Mouse (Mus musculus) neural tube, embryonic 15.5 days (tissue): ENCODE results near the gene 4930583I09Rik. TPM values are rescaled to one million over a fixed set of nuclear protein-coding genes. Genes with fewer than 3 reads are reported as not detected.

Experiments
- ATAC-seq: fragments of 200-750 bp; cut with Nextera tagmentation; 2 replicates; pipeline ENCODE4 v1.8.0; 2017; ENCODE audit warnings: mild to moderate bottlenecking, moderate TSS enrichment, moderate library complexity; ENCODE audit not compliant: low FRiP score
- H3K27ac ChIP-seq: fragments of 300-500 bp; sonication (generic); replicated peaks from 2 replicates; pipeline ENCODE4 v1.5.1; 2015; ENCODE audit warnings: mild to moderate bottlenecking, inconsistent platforms
- H3K27me3 ChIP-seq: fragments of 300-500 bp; sonication (generic); replicated peaks from 2 replicates; pipeline ENCODE4 v1.6.1; 2015; ENCODE audit warnings: inconsistent platforms
- H3K36me3 ChIP-seq: fragments of 300-500 bp; sonication (generic); 2 replicates; pipeline ENCODE4 v1.6.1; 2015; ENCODE audit warnings: inconsistent platforms
- H3K4me1 ChIP-seq: fragments of 300-500 bp; sonication (generic); 2 replicates; pipeline ENCODE4 v1.6.1; 2015; ENCODE audit warnings: inconsistent platforms
- H3K4me2 ChIP-seq: fragments of 300-500 bp; sonication (generic); 2 replicates; pipeline ENCODE4 v1.6.1; 2015; ENCODE audit warnings: inconsistent platforms, mild to moderate bottlenecking, moderate library complexity
- H3K4me3 ChIP-seq: fragments of 300-500 bp; sonication (generic); replicated peaks from 2 replicates; pipeline ENCODE4 v1.5.1; 2015; ENCODE audit warnings: mild to moderate bottlenecking, inconsistent platforms
- H3K9ac ChIP-seq: fragments of 300-500 bp; sonication (generic); replicated peaks from 2 replicates; pipeline ENCODE4 v1.6.1; 2015; ENCODE audit warnings: mild to moderate bottlenecking, inconsistent platforms
- H3K9me3 ChIP-seq: fragments of 300-500 bp; sonication (generic); replicated peaks from 2 replicates; pipeline ENCODE4 v1.6.1; 2016; ENCODE audit warnings: inconsistent platforms
- WGBS: fragments of 180-500 bp; shearing (Covaris S2); methylation state at CpG from one replicate; pipeline ENCODE4 v1.1.7; 2015; ENCODE audit warnings: mixed read lengths; 5-methylcytosine and 5-hydroxymethylcytosine counted together
- polyA plus RNA-seq: library from polyadenylated mRNA; unstranded; fragments of >200 nt; fragmentation: Nextera tagmentation; extraction: Ambion mirVana; gene quantifications from 2 replicates; pipeline ENCODE4 v1.2.1, GENCODE M21; 2015

4930583I09Rik gene
- polyA plus RNA-seq, 1 experiment from 2014 or later = not detected

DNA sequence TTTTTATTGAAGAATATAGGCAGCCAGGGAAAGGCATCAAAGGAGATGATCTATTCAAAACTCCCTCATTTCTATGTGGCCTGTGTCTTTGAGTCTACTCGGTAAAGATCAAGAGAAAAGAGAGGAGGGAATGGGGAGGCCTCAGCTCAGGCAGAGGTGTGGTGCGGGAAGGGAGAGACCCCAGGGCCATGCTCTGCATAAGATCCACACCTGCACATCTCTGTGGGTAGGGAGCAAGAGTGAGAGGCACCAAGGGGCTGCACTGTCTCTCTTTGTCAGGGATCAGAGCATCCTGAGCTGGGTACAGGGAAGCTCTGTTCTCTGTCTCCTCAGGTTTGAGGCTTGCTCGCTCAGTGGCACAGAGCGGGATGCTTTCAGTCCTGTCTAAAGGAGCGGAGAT lies 8.4 kb downstream of the 4930583I09Rik start:
- no peaks in the 10 kb centered on the region for H3K36me3 ChIP-seq
- no peak overlapping the region for H3K4me3 ChIP-seq
- ATAC-seq = no peak
- H3K9ac ChIP-seq = no peak overlapping the region
- no peak overlapping the region for H3K27ac ChIP-seq
- H3K27me3 ChIP-seq = no peaks in the 10 kb centered on the region
- H3K4me1 ChIP-seq = no peaks in the 10 kb centered on the region
- 94% methylated on average over 5 of the region's 5 CpGs for WGBS
- no peak overlapping the region for H3K4me2 ChIP-seq
- H3K9me3 ChIP-seq = no peaks in the 10 kb centered on the region

- no peak for ATAC-seq
- H3K4me3 ChIP-seq = no peak overlapping the region
- no peak overlapping the region for H3K27ac ChIP-seq
- H3K4me2 ChIP-seq = no peak overlapping the region
- no peaks in the 10 kb centered on the region for H3K4me1 ChIP-seq
- 65% methylated on average over 4 of the region's 4 CpGs for WGBS
- no peak overlapping the region for H3K9ac ChIP-seq
- H3K9me3 ChIP-seq = no peaks in the 10 kb centered on the region
- no peaks in the 10 kb centered on the region for H3K27me3 ChIP-seq
- H3K36me3 ChIP-seq = no peaks in the 10 kb centered on the region
Measured at GRCm38 (mm10) chr17:64826843-64827242, 9.0 kb downstream of the 4930583I09Rik start.

- Histone ChIP-seq H3K36me3 (no peaks in the 10 kb centered on the region), H3K9ac (no peak overlapping the region), H3K4me1 (no peaks in the 10 kb centered on the region), H3K27me3 (no peaks in the 10 kb centered on the region), H3K27ac (no peak overlapping the region), H3K4me3 (no peak overlapping the region), H3K4me2 (no peak overlapping the region), H3K9me3 (no peaks in the 10 kb centered on the region)
- WGBS = 93% methylated on average over 5 of the region's 5 CpGs
- no peak for ATAC-seq
Measured at GRCm38 (mm10) chr17:64822561-64822960, 13.3 kb downstream of the 4930583I09Rik start.

- Histone ChIP-seq H3K4me2 (no peak overlapping the region), H3K9me3 (no peaks in the 10 kb centered on the region), H3K9ac (no peak overlapping the region), H3K27ac (no peak overlapping the region), H3K4me1 (no peaks in the 10 kb centered on the region), H3K36me3 (no peaks in the 10 kb centered on the region), H3K27me3 (no peaks in the 10 kb centered on the region), H3K4me3 (no peak overlapping the region)
- ATAC-seq = no peak
- 86% methylated on average over 7 of the region's 7 CpGs for WGBS
Measured at GRCm38 (mm10) chr17:64820841-64821593, 14.9 kb downstream of the 4930583I09Rik start.

DNA sequence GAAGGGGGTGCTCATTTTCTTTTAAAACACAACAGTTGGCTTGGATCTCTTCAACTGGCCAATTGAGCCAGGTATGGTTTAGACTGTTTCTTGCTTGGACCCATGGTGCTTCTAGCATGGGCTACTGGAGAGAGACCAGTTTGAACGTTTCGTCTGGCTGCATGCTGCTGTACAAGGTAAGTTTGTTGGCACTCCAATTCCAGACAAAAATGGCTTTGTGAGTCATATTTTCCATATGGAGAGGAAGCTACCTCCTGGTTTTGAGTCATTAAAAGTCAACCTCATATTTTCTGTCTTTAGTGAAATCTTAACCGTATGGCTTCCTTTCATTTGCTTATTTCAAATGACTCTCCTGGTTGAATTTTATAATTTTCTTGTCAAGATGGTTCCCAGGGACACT lies 19.6 kb downstream of the 4930583I09Rik start:
- Histone ChIP-seq H3K4me3 (no peak overlapping the region), H3K36me3 (no peaks in the 10 kb centered on the region), H3K27ac (no peak overlapping the region), H3K9ac (no peak overlapping the region), H3K4me1 (no peaks in the 10 kb centered on the region), H3K27me3 (no peaks in the 10 kb centered on the region), H3K4me2 (no peak overlapping the region), H3K9me3 (no peaks in the 10 kb centered on the region)
- ATAC-seq = no peak
- 98% methylated on average over 3 of the region's 3 CpGs for WGBS

DNA sequence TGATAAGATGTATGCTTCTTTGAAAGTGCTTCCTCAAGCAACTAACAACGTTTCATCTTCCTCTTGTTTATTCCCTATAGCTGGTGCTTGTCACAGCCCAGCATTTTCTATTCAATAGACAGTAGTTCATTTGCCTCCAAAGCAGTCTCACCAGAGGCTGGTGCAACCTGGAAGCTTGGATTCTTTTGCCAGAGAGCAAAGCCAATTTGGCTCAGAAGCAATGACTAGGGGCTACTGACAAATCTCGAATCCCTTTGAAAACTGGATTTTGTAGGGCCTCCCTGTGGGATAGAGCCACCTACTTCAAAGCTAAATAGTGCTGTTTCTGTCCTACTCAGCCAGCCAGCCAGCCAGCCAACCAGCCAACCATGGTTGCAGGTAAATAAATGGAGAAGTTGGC lies 20.1 kb downstream of the 4930583I09Rik start:
- 74% methylated on average over 2 of the region's 2 CpGs for WGBS
- no peak for ATAC-seq
- Histone ChIP-seq H3K4me2 (no peak overlapping the region), H3K9me3 (no peaks in the 10 kb centered on the region), H3K27ac (no peak overlapping the region), H3K4me1 (no peaks in the 10 kb centered on the region), H3K9ac (no peak overlapping the region), H3K27me3 (no peaks in the 10 kb centered on the region), H3K4me3 (no peak overlapping the region), H3K36me3 (no peaks in the 10 kb centered on the region)

DNA sequence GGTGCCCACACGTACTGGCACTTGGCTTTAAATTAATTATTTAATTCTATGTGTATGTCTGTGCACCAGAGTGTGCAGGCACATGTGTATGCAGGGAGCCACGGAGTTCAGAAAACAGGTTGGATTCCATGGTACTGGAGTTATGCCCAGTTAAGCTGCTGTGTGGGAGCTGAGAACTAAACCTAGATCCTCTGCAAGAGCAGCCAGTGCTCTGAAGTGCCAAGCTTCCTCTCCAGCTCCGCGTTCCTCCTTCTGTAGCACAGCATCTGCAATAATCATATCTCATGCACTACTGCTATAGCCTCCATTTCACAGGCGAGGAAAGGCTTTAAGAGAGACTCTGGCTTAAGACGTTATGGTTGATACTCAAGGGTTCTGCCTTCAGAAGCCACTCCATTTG lies 22.3 kb downstream of the 4930583I09Rik start:
- Histone ChIP-seq H3K4me1 (no peaks in the 10 kb centered on the region), H3K27ac (no peak overlapping the region), H3K4me3 (no peak overlapping the region), H3K27me3 (no peaks in the 10 kb centered on the region), H3K4me2 (no peak overlapping the region), H3K9ac (no peak overlapping the region), H3K36me3 (no peaks in the 10 kb centered on the region), H3K9me3 (no peaks in the 10 kb centered on the region)
- 93% methylated on average over 6 of the region's 6 CpGs for WGBS
- ATAC-seq = no peak

- H3K27me3 ChIP-seq = no peaks in the 10 kb centered on the region
- H3K4me1 ChIP-seq = peaks cover 9% of the 10 kb centered on the region; the same call in 1 of the 2 replicates
- no peak overlapping the region for H3K4me2 ChIP-seq
- no peak overlapping the region for H3K4me3 ChIP-seq
- no peak overlapping the region for H3K27ac ChIP-seq
- no peaks in the 10 kb centered on the region for H3K9me3 ChIP-seq
- no peak overlapping the region for H3K9ac ChIP-seq
- 80% methylated on average over 8 of the region's 8 CpGs for WGBS
- H3K36me3 ChIP-seq = no peaks in the 10 kb centered on the region
- ATAC-seq = no peak
Measured at GRCm38 (mm10) chr17:64806035-64806589, 29.8 kb downstream of the 4930583I09Rik start.

DNA sequence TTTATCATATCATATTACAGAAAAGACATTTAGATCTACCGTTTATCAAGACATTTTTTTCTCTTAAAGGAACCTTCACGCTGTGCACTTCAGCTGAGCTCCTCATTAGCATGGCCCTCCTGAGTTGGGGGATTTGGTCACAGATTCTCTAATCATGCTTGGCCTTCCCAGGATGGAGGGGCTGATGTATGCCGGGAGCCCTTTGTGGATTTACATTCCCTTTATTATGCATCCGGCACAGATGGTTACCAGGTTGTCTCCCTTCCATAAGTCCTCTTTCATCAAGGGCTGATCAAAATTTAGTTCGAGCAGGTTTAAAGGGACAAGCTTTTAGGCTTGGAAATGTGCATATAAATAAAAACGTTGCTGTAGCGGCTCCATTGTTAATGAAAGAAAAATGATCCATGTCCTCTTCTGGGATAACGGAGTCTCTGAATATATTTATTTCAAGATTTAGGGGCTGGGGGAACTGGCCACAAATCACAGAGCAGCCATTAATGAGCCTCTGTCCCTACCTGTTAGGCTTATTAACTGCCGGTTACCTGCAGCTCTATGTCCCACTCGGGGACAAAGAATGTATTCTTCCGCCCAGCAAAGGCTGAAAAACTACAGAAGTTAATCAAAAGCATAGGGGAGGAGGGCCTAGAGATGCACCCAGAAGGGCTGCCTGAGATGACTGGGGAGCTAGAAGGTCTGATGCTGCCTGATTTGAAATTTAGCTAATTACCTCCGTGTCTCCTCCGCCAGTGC lies 31.3 kb downstream of the 4930583I09Rik start:
- Histone ChIP-seq H3K4me2 (no peak overlapping the region), H3K27ac (no peak overlapping the region)
- WGBS = 35% methylated on average over 13 of the region's 13 CpGs

DNA sequence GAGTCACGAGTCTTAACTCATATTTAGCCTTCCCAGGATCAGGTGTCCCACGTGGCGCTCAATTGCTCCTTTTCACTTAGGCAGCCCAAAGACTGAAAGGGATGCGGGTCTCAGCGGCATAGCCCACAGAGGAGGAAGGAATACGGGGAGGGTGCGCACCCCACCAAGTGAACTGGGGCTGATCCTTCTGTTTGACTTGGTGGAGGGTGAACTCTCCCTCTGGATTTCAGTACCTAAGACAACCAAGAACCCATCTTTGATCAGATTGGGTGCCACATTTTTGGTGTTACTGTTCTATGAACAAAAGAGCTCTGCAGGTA lies 33.0 kb downstream of the 4930583I09Rik start:
- no peak for ATAC-seq
- Histone ChIP-seq H3K9me3 (no peaks in the 10 kb centered on the region), H3K27me3 (no peaks in the 10 kb centered on the region), H3K27ac (no peak overlapping the region), H3K4me3 (no peak overlapping the region), H3K9ac (no peak overlapping the region), H3K4me2 (no peak overlapping the region), H3K4me1 (peaks cover 9% of the 10 kb centered on the region; the same call in 1 of the 2 replicates), H3K36me3 (no peaks in the 10 kb centered on the region)
- 78% methylated on average over 7 of the region's 7 CpGs for WGBS

More for the DNA sequence above, 31.3 kb downstream of the 4930583I09Rik start:
- Histone ChIP-seq H3K27me3 (no peaks in the 10 kb centered on the region), H3K4me3 (no peak overlapping the region), H3K36me3 (no peaks in the 10 kb centered on the region), H3K9ac (no peak overlapping the region), H3K9me3 (no peaks in the 10 kb centered on the region), H3K4me1 (peaks cover 9% of the 10 kb centered on the region; the same call in 1 of the 2 replicates)
- ATAC-seq = no peak; the same call in 1 of the 2 replicates

- no peak for ATAC-seq
- Histone ChIP-seq H3K4me1 (peaks cover 9% of the 10 kb centered on the region; the same call in 1 of the 2 replicates), H3K9ac (no peak overlapping the region), H3K27ac (no peak overlapping the region), H3K4me3 (no peak overlapping the region), H3K9me3 (no peaks in the 10 kb centered on the region), H3K36me3 (no peaks in the 10 kb centered on the region), H3K4me2 (no peak overlapping the region), H3K27me3 (no peaks in the 10 kb centered on the region)
- 62% methylated on average over 11 of the region's 11 CpGs for WGBS
Measured at GRCm38 (mm10) chr17:64802168-64802955, 33.5 kb downstream of the 4930583I09Rik start.
